Mouse (Mus musculus): Measurements from ENCODE around the gene Nkx2-2. TPM values are rescaled to one million over a fixed set of nuclear protein-coding genes. Genes with fewer than 3 reads are reported as not detected.
A peak's percentile ranks its signal among the peaks of the same experiment; 100 is the strongest.
"Not testable (repeated sequence)": the region's sequence is repeated elsewhere in the genome, so short reads cannot be mapped to it uniquely, and the experiment has no call there.

Nkx2-2 gene
- polyA plus RNA-seq, 1 experiment, result not detected

DNA sequence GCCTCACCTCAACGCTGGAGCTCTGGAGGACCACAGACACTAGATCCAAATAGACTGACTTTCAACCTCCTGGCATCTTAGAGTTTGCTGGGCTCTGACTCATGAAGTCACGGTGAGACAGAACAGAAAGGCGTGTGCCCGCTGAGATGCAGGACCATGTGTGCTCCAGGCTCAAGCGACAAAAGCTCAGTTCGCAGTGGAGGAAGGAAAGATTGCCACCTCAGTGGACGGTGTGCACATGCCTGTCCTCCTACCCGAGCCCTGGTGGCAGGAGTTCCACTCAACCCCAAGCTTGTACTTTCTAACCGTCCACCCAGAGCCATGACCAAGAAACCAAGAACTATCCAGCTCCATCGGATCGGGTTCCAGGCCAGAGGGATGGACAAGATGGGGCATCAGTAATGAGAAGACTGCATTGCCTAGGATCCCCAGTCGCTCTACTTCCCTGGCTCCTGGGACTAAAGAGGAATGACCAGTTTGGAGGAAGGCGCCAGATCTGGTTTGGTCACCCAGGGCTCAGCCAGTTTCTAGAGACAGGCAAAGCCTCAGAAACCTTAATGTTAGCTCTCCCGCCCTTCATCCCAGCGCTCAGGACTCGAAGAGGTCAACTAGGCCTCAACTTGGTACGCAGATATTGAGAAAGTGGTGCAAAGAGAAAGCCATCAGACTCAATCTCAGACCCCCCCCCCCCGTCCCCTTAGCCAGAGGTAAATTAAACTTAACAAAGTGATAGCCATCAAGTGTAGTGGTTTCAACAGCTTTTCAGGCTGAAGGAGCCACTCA lies 11.9 kb downstream of the Nkx2-2 start:
- Histone ChIP-seq H3K4me1 (ENCODE audit: control insufficient read depth, insufficient read depth, low read length) (peaks cover 2% of the 10 kb centered on the region), H3K27ac (ENCODE audit: insufficient read depth, low read length) (no peak overlapping the region), H3K4me3 (ENCODE audit: insufficient read depth, low read length) (no peak overlapping the region)
- no peak for TF ChIP-seq POLR2A (IDR thresholded peaks at IDR 0.05; ENCODE audit: low read depth, low read length)
- no peak for TF ChIP-seq CTCF (IDR thresholded peaks at IDR 0.05; ENCODE audit: borderline replicate concordance, insufficient read depth, low read length)

DNA sequence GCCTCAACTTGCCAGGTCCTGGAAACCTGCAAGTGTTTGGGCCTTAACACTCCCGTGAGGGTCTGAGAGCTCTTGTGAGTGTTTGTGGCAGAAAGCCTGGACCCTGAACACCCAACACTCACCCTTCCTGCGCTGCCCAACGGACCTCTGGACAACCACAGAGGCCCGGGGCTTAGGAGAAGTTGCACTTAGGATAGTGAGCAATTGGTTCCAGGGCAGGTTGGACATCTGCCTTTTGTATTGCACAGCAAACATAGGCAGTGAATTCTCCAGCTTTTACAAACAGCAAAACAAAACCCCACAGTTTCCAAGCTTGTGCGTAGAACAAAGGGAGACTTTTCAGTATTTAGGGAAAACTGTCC lies 12.8 kb downstream of the Nkx2-2 start:
- TF ChIP-seq POLR2A (IDR thresholded peaks at IDR 0.05; ENCODE audit: low read depth, low read length), result no peak
- no peak for TF ChIP-seq CTCF (IDR thresholded peaks at IDR 0.05; ENCODE audit: borderline replicate concordance, insufficient read depth, low read length)
- peaks cover 2% of the 10 kb centered on the region for H3K4me1 ChIP-seq (ENCODE audit: control insufficient read depth, insufficient read depth, low read length)
- no peak overlapping the region for H3K27ac ChIP-seq (ENCODE audit: insufficient read depth, low read length)
- H3K4me3 ChIP-seq (ENCODE audit: insufficient read depth, low read length), result no peak overlapping the region

DNA sequence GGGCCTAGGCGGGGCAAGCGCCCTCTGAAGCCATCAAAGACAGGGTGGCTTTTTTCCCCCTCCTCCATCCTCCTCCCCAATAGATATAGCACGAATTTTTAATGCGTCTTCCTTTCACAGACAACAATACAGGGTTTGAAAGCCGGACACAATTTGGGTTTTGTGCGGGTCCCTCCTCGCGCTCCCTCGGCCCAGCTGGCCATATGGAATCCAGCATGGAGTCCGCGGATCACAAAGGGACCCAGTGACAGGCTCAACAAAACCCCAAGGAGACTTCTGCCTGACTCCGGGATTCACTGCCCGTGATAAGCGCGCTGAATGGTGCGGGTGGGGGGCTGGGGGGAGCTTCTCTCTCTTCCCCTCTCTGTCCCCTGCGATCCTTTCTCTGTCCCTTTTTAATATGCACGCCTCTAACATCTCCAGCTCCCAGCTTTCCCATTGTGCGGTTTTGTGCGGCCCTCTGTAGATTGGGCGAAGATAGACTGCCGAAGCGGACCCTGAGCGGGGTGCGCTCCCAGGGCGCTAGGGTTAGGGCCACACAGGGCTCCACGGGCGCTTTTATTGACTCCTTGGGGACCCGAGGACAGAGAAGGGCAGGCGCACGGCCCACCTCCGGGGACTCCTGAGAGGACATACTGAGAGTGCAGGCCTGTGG lies 13.3 kb downstream of the Nkx2-2 start:
- TF ChIP-seq CTCF (IDR thresholded peaks at IDR 0.05; ENCODE audit: borderline replicate concordance, insufficient read depth, low read length), result no peak
- no peak for TF ChIP-seq POLR2A (IDR thresholded peaks at IDR 0.05; ENCODE audit: low read depth, low read length)

DNA sequence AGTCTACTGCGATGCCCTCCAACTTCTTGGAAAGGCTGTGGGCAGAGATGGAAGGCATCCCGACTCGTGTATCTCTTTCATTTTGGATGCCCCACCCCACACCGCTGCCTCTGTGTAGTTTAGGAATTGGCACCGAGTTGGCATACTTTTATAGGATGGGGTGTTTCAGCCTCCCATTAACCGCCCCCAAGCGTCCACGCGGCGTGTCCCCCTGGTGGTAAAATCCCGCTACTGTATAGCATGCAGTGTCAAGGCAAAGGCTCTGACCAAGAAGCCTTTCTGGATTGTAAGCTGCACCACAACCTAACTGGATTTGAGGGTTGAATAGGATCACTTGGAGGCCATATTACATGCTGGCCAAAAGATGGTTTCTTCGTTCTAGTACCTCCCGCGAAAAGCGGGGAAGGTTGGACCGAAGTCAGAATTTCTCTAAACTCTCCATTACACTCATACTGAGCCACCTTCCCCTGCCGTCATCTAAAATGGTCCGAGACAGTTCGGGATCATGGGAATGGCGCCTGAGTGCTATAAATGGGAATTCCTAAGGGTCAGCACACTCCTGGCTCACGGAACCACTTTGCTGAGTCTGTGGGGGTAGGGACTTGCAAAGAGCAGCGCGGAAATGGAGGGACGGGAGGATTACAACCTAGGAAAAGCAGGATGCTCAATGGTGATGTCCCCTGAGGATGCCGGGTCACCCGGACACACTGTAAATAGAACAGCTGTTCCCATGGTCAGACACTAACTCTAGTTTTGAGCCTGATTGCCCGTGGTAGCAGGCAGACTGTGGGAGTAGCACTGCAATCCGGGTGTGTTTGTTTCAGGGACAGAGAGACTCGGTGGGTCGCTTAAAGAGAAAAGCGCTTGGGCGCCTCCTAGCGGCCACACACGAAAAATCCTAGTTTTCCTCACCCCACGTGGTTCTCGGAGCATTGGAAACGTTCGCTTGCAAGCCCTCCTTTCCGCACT lies 15.7 kb downstream of the Nkx2-2 start:
- Histone ChIP-seq H3K27ac (ENCODE audit: insufficient read depth, low read length) (no peak overlapping the region), H3K4me1 (ENCODE audit: control insufficient read depth, insufficient read depth, low read length) (peaks cover 2% of the 10 kb centered on the region; the same call in 1 of the 2 replicates), H3K4me3 (ENCODE audit: insufficient read depth, low read length) (peak overlapping the region; percentile 35)
- no peak for TF ChIP-seq POLR2A (IDR thresholded peaks at IDR 0.05; ENCODE audit: low read depth, low read length)
- TF ChIP-seq CTCF (IDR thresholded peaks at IDR 0.05; ENCODE audit: borderline replicate concordance, insufficient read depth, low read length), result peak; percentile 56; the same call in 1 of the 2 replicates

More for the DNA sequence above, 13.3 kb downstream of the Nkx2-2 start:
- Histone ChIP-seq H3K27ac (ENCODE audit: insufficient read depth, low read length) (no peak overlapping the region), H3K4me1 (ENCODE audit: control insufficient read depth, insufficient read depth, low read length) (peaks cover 2% of the 10 kb centered on the region), H3K4me3 (ENCODE audit: insufficient read depth, low read length) (no peak overlapping the region)

DNA sequence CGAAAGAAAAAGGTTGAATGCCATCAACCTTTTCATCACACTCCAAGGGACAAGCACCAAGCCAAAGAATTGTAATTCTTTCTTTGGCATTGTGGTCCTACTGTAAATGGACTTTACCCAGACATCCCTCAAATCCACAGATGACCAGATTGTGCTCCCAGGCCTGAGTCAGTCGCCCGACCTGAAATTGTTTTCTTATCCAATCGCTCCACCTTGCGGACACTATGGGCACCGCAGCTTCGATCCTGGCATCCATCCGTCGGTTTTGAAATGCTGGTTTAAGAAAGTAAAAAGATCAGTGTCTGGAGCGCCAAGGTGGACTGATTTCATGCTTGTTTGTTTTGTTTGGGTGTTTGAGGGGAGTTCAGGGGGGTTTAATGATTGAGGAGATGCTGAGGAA lies 16.4 kb downstream of the Nkx2-2 start:
- Histone ChIP-seq H3K4me3 (ENCODE audit: insufficient read depth, low read length) (peak overlapping the region; percentile 35), H3K4me1 (ENCODE audit: control insufficient read depth, insufficient read depth, low read length) (peaks cover 2% of the 10 kb centered on the region; the same call in 1 of the 2 replicates), H3K27ac (ENCODE audit: insufficient read depth, low read length) (no peak overlapping the region)
- TF ChIP-seq POLR2A (IDR thresholded peaks at IDR 0.05; ENCODE audit: low read depth, low read length) (no peak), CTCF (IDR thresholded peaks at IDR 0.05; ENCODE audit: borderline replicate concordance, insufficient read depth, low read length) (peak; percentile 72)

DNA sequence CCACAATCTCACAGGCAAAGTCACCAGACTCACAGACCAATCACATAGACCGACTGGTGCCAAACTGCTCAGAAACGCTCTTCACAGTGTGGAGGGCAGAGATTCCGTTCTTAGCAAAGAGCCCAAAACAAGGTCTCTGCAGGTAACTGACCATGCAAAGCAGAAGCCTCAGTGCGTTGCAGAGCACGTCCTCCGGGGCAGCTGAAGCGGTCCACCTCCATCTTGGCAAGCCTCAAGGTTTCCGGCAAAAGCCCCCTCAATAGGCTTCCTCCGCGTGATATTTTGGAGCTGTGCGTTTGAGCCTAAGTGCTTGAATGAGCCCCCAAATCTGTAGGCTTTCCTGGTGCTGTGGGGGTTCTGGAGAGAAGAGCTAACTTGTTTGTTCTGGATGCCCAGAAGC lies 18.7 kb downstream of the Nkx2-2 start:
- peaks cover 2% of the 10 kb centered on the region; the same call in 1 of the 2 replicates for H3K4me1 ChIP-seq (ENCODE audit: control insufficient read depth, insufficient read depth, low read length)
- H3K4me3 ChIP-seq (ENCODE audit: insufficient read depth, low read length), result no peak overlapping the region
- TF ChIP-seq CTCF (IDR thresholded peaks at IDR 0.05; ENCODE audit: borderline replicate concordance, insufficient read depth, low read length) (no peak), POLR2A (IDR thresholded peaks at IDR 0.05; ENCODE audit: low read depth, low read length) (no peak)
- no peak overlapping the region for H3K27ac ChIP-seq (ENCODE audit: insufficient read depth, low read length)

DNA sequence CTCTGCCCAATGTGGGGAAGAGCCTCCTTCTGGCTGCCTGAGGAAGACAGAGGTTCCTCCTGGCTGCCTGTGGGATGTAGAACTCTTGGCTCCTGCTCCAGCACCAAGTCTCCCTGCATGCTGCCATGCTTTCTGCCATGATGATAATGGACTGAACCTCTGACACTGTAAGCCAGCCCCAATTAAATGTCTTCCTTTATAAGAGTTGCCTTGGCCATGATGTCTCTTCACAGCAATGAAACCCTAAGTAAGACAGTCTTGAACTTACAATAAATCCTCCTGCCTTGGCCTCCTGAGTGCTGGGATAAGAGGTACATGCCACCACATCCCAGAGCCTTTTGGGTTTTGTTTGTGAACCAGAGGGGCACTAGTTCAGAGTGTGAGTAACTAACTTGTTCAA lies 20.3 kb downstream of the Nkx2-2 start:
- Histone ChIP-seq H3K4me1 (ENCODE audit: control insufficient read depth, insufficient read depth, low read length) (peaks cover 2% of the 10 kb centered on the region; the same call in 1 of the 2 replicates), H3K27ac (ENCODE audit: insufficient read depth, low read length) (no peak overlapping the region), H3K4me3 (ENCODE audit: insufficient read depth, low read length) (no peak overlapping the region)
- TF ChIP-seq POLR2A (IDR thresholded peaks at IDR 0.05; ENCODE audit: low read depth, low read length), result no peak
- TF ChIP-seq CTCF (IDR thresholded peaks at IDR 0.05; ENCODE audit: borderline replicate concordance, insufficient read depth, low read length), result no peak

DNA sequence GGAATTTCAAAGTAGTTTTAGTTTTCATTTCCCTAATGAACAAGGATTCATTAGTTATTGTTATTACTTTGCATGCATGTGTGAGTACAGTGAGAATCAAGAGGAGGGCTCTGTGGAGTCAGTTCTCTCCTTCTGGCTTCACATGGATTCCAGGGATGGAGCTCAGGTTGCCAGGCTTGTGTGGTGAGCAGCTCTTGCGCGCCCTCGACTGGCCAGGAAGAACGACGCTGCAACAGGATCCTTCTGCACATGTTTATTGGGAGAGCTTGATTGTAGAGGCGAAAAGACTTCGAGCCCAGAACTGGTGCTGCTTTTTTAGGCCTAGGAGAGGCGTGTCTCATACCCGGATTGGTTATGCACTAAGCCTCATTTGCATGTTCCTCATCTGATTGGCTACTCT lies 23.5 kb downstream of the Nkx2-2 start:
- H3K27ac ChIP-seq (ENCODE audit: insufficient read depth, low read length); H3K4me1 ChIP-seq (ENCODE audit: control insufficient read depth, insufficient read depth, low read length); H3K4me3 ChIP-seq (ENCODE audit: insufficient read depth, low read length): not testable (repeated sequence)

DNA sequence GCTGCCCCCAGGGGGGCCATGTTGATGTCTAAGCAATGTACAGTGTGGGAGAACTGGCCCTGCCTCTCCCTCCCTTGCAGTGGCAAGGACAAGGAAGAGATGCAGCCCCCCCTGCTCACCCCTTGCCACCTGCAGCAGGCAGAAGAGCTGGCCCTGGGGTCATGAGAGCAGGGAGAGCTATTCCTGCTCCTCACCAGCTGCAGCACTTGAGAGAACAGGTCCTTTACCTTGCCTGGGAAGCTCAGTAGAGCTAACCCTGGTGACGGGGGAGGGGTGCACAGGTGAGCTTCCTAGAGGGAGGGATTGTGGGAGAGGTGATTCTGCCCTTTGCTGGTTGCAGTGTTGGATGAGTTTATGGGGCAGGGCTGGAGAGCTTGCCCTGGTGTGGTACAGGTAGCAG lies 28.2 kb downstream of the Nkx2-2 start:
- no peaks in the 10 kb centered on the region for H3K4me1 ChIP-seq (ENCODE audit: control insufficient read depth, insufficient read depth, low read length)
- H3K4me3 ChIP-seq (ENCODE audit: insufficient read depth, low read length), result no peak overlapping the region
- TF ChIP-seq POLR2A (IDR thresholded peaks at IDR 0.05; ENCODE audit: low read depth, low read length) (no peak), CTCF (IDR thresholded peaks at IDR 0.05; ENCODE audit: borderline replicate concordance, insufficient read depth, low read length) (no peak)
- H3K27ac ChIP-seq (ENCODE audit: insufficient read depth, low read length), result no peak overlapping the region
